Mouse (Mus musculus): ENCODE results near the gene Pitx2.

- TF ChIP-seq CTCF (IDR thresholded peaks at IDR 0.05; ENCODE audit: extremely low read depth, insufficient read depth, low read length) (no peak), POLR2A (IDR thresholded peaks at IDR 0.05; ENCODE audit: extremely low read depth, insufficient read depth, low read length) (no peak)
Observed at GRCm38 (mm10) chr3:129250997-129251396, 51.3 kb downstream of the Pitx2 start.

Measured in cortical plate, adult 2 months (tissue).